Mouse (Mus musculus): ENCODE measurements around the gene Clba1. TPM values are rescaled to one million over a fixed set of nuclear protein-coding genes. Genes with fewer than 3 reads are reported as not detected.
"Not testable (repeated sequence)": the region's sequence is repeated elsewhere in the genome, so short reads cannot be mapped to it uniquely, and the experiment has no call there.

Gene Clba1
- polyA plus RNA-seq, 1 experiment from 2014 or later = 6.6 TPM

GRCm38 (mm10) chr12:112807796-112808195, 941 bp upstream of the Clba1 start:
- no peak overlapping the region for H3K4me3 ChIP-seq (ENCODE audit: low read depth, low read length)
- H3K36me3 ChIP-seq (ENCODE audit: control insufficient read depth, insufficient read depth, low read length) = no peaks in the 10 kb centered on the region
- no peak overlapping the region for H3K4me2 ChIP-seq (ENCODE audit: low read depth, low read length)
- ATAC-seq (ENCODE audit: low read depth) (no peak), DNase-seq (ENCODE audit: low spot score) (no peak)
- 0 out of 2 replicates have a peak, but pooled peaks cover 6% of the 10 kb centered on the region for H3K27me3 ChIP-seq (replicated peaks; ENCODE audit: control insufficient read depth, insufficient read depth, low read length)
- peak overlapping the region; percentile 67 for H3K9ac ChIP-seq (ENCODE audit: low read depth, low read length)
- WGBS = 85% methylated on average over 4 of the region's 4 CpGs
- no peak overlapping the region for H3K27ac ChIP-seq (replicated peaks; ENCODE audit: low read depth, low read length)
- H3K4me1 ChIP-seq (ENCODE audit: control insufficient read depth, insufficient read depth, low read length) = peaks cover 7% of the 10 kb centered on the region; the same call in 1 of the 2 replicates
- no peaks in the 10 kb centered on the region for H3K9me3 ChIP-seq (ENCODE audit: control insufficient read depth, low read length)

- H3K36me3 ChIP-seq (ENCODE audit: control insufficient read depth, insufficient read depth, low read length) = no peaks in the 10 kb centered on the region
- H3K27ac ChIP-seq (replicated peaks; ENCODE audit: low read depth, low read length) = no peak overlapping the region
- H3K4me2 ChIP-seq (ENCODE audit: low read depth, low read length) = peak overlapping the region; percentile 93
- peak overlapping the region; percentile 73 for H3K4me3 ChIP-seq (ENCODE audit: low read depth, low read length)
- H3K4me1 ChIP-seq (ENCODE audit: control insufficient read depth, insufficient read depth, low read length) = peaks cover 7% of the 10 kb centered on the region; the same call in 1 of the 2 replicates
- ATAC-seq (ENCODE audit: low read depth) (no peak), DNase-seq (ENCODE audit: low spot score) (no peak)
- peak overlapping the region; percentile 67 for H3K9ac ChIP-seq (ENCODE audit: low read depth, low read length)
- 61% methylated on average over 3 of the region's 5 CpGs for WGBS
- H3K27me3 ChIP-seq (replicated peaks; ENCODE audit: control insufficient read depth, insufficient read depth, low read length) = 0 out of 2 replicates have a peak, but pooled peaks cover 2% of the 10 kb centered on the region
- no peaks in the 10 kb centered on the region for H3K9me3 ChIP-seq (ENCODE audit: control insufficient read depth, low read length)
Measured at GRCm38 (mm10) chr12:112808212-112808586, 538 bp upstream of the Clba1 start.

- Histone ChIP-seq H3K27me3 (replicated peaks; ENCODE audit: control insufficient read depth, insufficient read depth, low read length) (no peaks in the 10 kb centered on the region), H3K4me3 (ENCODE audit: low read depth, low read length) (peak overlapping the region; percentile 73), H3K27ac (replicated peaks; ENCODE audit: low read depth, low read length) (no peak overlapping the region), H3K9ac (ENCODE audit: low read depth, low read length) (peak overlapping the region; percentile 67), H3K4me2 (ENCODE audit: low read depth, low read length) (peak overlapping the region; percentile 93), H3K9me3 (ENCODE audit: control insufficient read depth, low read length) (no peaks in the 10 kb centered on the region), H3K4me1 (ENCODE audit: control insufficient read depth, insufficient read depth, low read length) (peaks cover 7% of the 10 kb centered on the region; the same call in 1 of the 2 replicates), H3K36me3 (ENCODE audit: control insufficient read depth, insufficient read depth, low read length) (no peaks in the 10 kb centered on the region)
- ATAC-seq (ENCODE audit: low read depth) (no peak), DNase-seq (ENCODE audit: low spot score) (no peak)
- 18% methylated on average over 8 of the region's 8 CpGs for WGBS
Measured at GRCm38 (mm10) chr12:112809641-112810040, 904 bp downstream of the Clba1 start.

- 65% methylated on average over 19 of the region's 19 CpGs for WGBS
- H3K27ac ChIP-seq (replicated peaks; ENCODE audit: low read depth, low read length) = no peak overlapping the region
- peak overlapping the region; percentile 73 for H3K4me3 ChIP-seq (ENCODE audit: low read depth, low read length)
- ATAC-seq (ENCODE audit: low read depth) = no peak
- H3K9ac ChIP-seq (ENCODE audit: low read depth, low read length) = peak overlapping the region; percentile 67; the same call in 1 of the 2 replicates
- H3K4me2 ChIP-seq (ENCODE audit: low read depth, low read length) = peak overlapping the region; percentile 93; the same call in 1 of the 2 replicates
- peaks cover 7% of the 10 kb centered on the region; the same call in 1 of the 2 replicates for H3K4me1 ChIP-seq (ENCODE audit: control insufficient read depth, insufficient read depth, low read length)
- DNase-seq (ENCODE audit: low spot score) = no peak
- no peaks in the 10 kb centered on the region for H3K27me3 ChIP-seq (replicated peaks; ENCODE audit: control insufficient read depth, insufficient read depth, low read length)
- no peaks in the 10 kb centered on the region for H3K36me3 ChIP-seq (ENCODE audit: control insufficient read depth, insufficient read depth, low read length)
- H3K9me3 ChIP-seq (ENCODE audit: control insufficient read depth, low read length) = no peaks in the 10 kb centered on the region
Measured at GRCm38 (mm10) chr12:112810092-112810885, 1.6 kb downstream of the Clba1 start.

GRCm38 (mm10) chr12:112813370-112813769, 4.6 kb downstream of the Clba1 start:
- Histone ChIP-seq H3K36me3 (ENCODE audit: control insufficient read depth, insufficient read depth, low read length) (peaks cover 9% of the 10 kb centered on the region; the same call in 1 of the 2 replicates), H3K27me3 (replicated peaks; ENCODE audit: control insufficient read depth, insufficient read depth, low read length) (no peaks in the 10 kb centered on the region), H3K9ac (ENCODE audit: low read depth, low read length) (no peak overlapping the region), H3K4me3 (ENCODE audit: low read depth, low read length) (no peak overlapping the region), H3K9me3 (ENCODE audit: control insufficient read depth, low read length) (no peaks in the 10 kb centered on the region), H3K27ac (replicated peaks; ENCODE audit: low read depth, low read length) (no peak overlapping the region), H3K4me1 (ENCODE audit: control insufficient read depth, insufficient read depth, low read length) (peaks cover 7% of the 10 kb centered on the region; the same call in 1 of the 2 replicates), H3K4me2 (ENCODE audit: low read depth, low read length) (no peak overlapping the region)
- DNase-seq (ENCODE audit: low spot score) (no peak), ATAC-seq (ENCODE audit: low read depth) (no peak)
- 79% methylated on average over 7 of the region's 7 CpGs for WGBS

- H3K9me3 ChIP-seq (ENCODE audit: control insufficient read depth, low read length) = no peaks in the 10 kb centered on the region
- H3K4me1 ChIP-seq (ENCODE audit: control insufficient read depth, insufficient read depth, low read length) = no peaks in the 10 kb centered on the region
- 63% methylated on average over 14 of the region's 14 CpGs for WGBS
- H3K9ac ChIP-seq (ENCODE audit: low read depth, low read length) = no peak overlapping the region
- DNase-seq (ENCODE audit: low spot score) (no peak), ATAC-seq (ENCODE audit: low read depth) (peak; percentile 69)
- H3K27me3 ChIP-seq (replicated peaks; ENCODE audit: control insufficient read depth, insufficient read depth, low read length) = no peaks in the 10 kb centered on the region
- no peak overlapping the region for H3K4me3 ChIP-seq (ENCODE audit: low read depth, low read length)
- no peak overlapping the region; the same call in 1 of the 2 replicates for H3K27ac ChIP-seq (replicated peaks; ENCODE audit: low read depth, low read length)
- no peak overlapping the region for H3K4me2 ChIP-seq (ENCODE audit: low read depth, low read length)
- peaks cover 24% of the 10 kb centered on the region for H3K36me3 ChIP-seq (ENCODE audit: control insufficient read depth, insufficient read depth, low read length)
Measured at GRCm38 (mm10) chr12:112814682-112815470, 6.1 kb downstream of the Clba1 start.

- no peak for ATAC-seq (ENCODE audit: low read depth)
- Histone ChIP-seq H3K4me1 (ENCODE audit: control insufficient read depth, insufficient read depth, low read length) (no peaks in the 10 kb centered on the region), H3K27ac (replicated peaks; ENCODE audit: low read depth, low read length) (no peak overlapping the region), H3K4me2 (ENCODE audit: low read depth, low read length) (no peak overlapping the region), H3K9ac (ENCODE audit: low read depth, low read length) (no peak overlapping the region), H3K9me3 (ENCODE audit: control insufficient read depth, low read length) (no peaks in the 10 kb centered on the region), H3K4me3 (ENCODE audit: low read depth, low read length) (no peak overlapping the region), H3K36me3 (ENCODE audit: control insufficient read depth, insufficient read depth, low read length) (peaks cover 37% of the 10 kb centered on the region), H3K27me3 (replicated peaks; ENCODE audit: control insufficient read depth, insufficient read depth, low read length) (no peaks in the 10 kb centered on the region)
- peak; percentile 37 for DNase-seq (ENCODE audit: low spot score)
- 51% methylated on average over 4 of the region's 4 CpGs for WGBS
Measured at GRCm38 (mm10) chr12:112816294-112816693, 7.6 kb downstream of the Clba1 start.

- H3K9me3 ChIP-seq (ENCODE audit: control insufficient read depth, low read length); DNase-seq (ENCODE audit: low spot score); H3K4me2 ChIP-seq (ENCODE audit: low read depth, low read length); H3K9ac ChIP-seq (ENCODE audit: low read depth, low read length); H3K27ac ChIP-seq (replicated peaks; ENCODE audit: low read depth, low read length); ATAC-seq (ENCODE audit: low read depth); H3K4me1 ChIP-seq (ENCODE audit: control insufficient read depth, insufficient read depth, low read length); H3K4me3 ChIP-seq (ENCODE audit: low read depth, low read length); H3K27me3 ChIP-seq (replicated peaks; ENCODE audit: control insufficient read depth, insufficient read depth, low read length): not testable (repeated sequence)
- H3K36me3 ChIP-seq (ENCODE audit: control insufficient read depth, insufficient read depth, low read length) = peaks cover 43% of the 10 kb centered on the region
- WGBS = 83% methylated on average over 7 of the region's 7 CpGs
Measured at GRCm38 (mm10) chr12:112816866-112817265, 8.1 kb downstream of the Clba1 start.
